Mouse (Mus musculus) left cerebral cortex, adult 2 months (tissue): ENCODE data around the gene Immp2l. TPM values are rescaled to one million over a fixed set of nuclear protein-coding genes. Genes with fewer than 3 reads are reported as not detected.
A peak's percentile ranks its signal among the peaks of the same experiment; 100 is the strongest.

Experiments used
- DNase-seq, 2 experiments: peaks; one replicate each; pipeline ENCODE4 v3.0.0; 2021 to 2022; ENCODE audit warnings: low spot score in 2 of 2, mixed read lengths in 1 of 2; ENCODE audit errors: extremely low spot score in 1 of 2
- H3K27ac ChIP-seq: fragments of 200-600 bp; 2 replicates; pipeline ENCODE4 v1.8.1; 2022
- H3K4me3 ChIP-seq: fragments of 200-600 bp; 2 replicates; pipeline ENCODE4 v1.8.1; 2022
- CTCF ChIP-seq: fragments of 200-600 bp; IDR thresholded peaks from 2 replicates; pipeline ENCODE4 v1.8.1; 2022; ENCODE audit warnings: antibody characterized with exemption, mild to moderate bottlenecking, moderate library complexity
- intact Hi-C: fragments of 180-260 bp; cut with DNase I; formaldehyde crosslinking; loops from one replicate; pipeline ENCODE4 v1.15.1; 2025
- total RNA-seq, 2 experiments: library from RNA; stranded (reverse); gene quantifications; 2 replicates each; pipeline ENCODE4 v1.2.3; 2021

The Immp2l gene
- total RNA-seq, 2 experiments from 2014 or later = 5.4 to 7.9 TPM

DNA sequence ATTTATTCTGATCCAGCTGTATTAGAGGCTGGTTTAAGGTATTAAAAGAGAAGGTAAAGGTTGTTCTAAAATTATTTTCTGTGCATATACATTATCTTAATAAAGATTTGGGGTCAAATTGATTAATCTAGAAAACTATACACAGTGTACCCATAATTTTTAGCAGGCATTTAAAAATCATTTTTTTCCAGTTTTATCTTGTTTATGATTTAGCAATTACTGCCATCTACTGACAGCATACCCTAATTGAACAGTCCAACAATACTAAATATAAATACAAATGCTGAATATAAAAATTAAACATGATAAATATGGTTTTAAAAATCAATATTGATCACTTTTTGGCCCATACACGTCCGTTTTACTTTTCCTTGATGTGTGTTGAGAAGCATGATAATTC, 850.1 kb downstream of the Immp2l start:
- Histone ChIP-seq H3K4me3 (no peak overlapping the region), H3K27ac (no peak overlapping the region)
- intact Hi-C loops = loop anchor here (10.0 kb wide), 2 partner anchors 389 to 1029 kb away; partner anchors contain the start of gene Lrrn3
- TF ChIP-seq CTCF = peak; percentile 32
- DNase-seq = no peak

DNA sequence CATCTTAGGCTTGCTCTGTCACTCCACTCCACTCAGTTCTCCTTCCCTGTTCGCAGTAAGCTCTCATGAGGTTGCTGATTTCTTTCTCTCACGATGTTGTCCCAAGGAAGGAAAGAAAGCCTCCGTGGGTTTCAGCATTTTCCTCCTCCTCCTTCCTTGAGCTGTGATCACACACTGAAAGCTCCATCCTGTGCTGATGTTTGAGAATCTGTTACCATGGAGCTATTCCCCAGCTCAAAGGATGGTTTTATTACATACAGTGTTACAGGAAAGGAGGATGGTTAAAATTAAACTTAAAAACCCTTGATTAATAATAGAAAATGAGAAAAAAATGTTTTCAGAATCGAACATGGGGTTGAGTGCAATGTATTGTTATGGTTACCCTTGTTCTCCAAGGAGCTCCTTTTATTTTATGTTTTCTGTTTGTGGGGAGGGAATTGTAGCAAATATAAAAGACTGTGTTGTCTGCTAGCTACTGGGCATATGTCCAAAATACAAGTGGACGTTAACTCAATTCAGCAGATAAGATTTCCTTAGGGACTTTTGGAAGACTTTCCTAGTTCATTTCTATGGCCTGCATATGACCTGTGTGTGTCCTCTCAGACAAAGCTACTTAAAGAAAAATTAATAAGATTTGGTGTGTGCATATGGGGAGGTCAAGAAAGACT, 853.5 kb downstream of the Immp2l start:
- DNase-seq = peak; percentile 18 to 27
- no peak overlapping the region for H3K4me3 ChIP-seq
- intact Hi-C loops = loop anchor here (10.0 kb wide), 2 partner anchors 393 to 1033 kb away; partner anchors contain the start of gene Lrrn3
- peak overlapping the region; percentile 33; the same call in 1 of the 2 replicates for H3K27ac ChIP-seq
- no peak for TF ChIP-seq CTCF

GRCm38 (mm10) chr12:41878493-41878892, 854.6 kb downstream of the Immp2l start:
- no peak for DNase-seq
- no peak for TF ChIP-seq CTCF
- intact Hi-C loops = loop anchor here (10.0 kb wide), 2 partner anchors 394 to 1034 kb away; partner anchors contain the start of gene Lrrn3
- no peak overlapping the region for H3K27ac ChIP-seq
- H3K4me3 ChIP-seq = no peak overlapping the region

DNA sequence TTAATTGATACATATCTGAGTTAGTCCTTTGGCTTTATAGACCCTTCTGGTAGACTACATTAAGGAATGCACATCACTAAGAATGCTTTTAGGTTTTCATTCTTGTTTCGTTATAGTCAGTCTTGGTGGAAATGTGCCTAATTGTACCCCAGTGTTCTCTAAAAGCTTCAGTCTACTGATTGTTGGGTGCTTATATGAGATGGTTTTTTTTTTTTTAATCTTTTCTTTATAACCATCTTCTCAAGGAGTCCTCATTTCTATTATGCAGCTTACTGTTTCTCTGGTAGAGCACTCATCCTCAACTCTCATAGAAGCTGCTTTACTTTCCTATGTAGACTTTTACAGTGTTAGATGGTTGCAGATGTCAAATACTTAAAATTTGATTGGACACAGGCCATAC, 855.1 kb downstream of the Immp2l start:
- intact Hi-C loops = loop anchor here (10.0 kb wide), 2 partner anchors 394 to 1034 kb away; partner anchors contain the start of gene Lrrn3
- no peak overlapping the region for H3K4me3 ChIP-seq
- no peak overlapping the region for H3K27ac ChIP-seq
- no peak for DNase-seq
- TF ChIP-seq CTCF = no peak

DNA sequence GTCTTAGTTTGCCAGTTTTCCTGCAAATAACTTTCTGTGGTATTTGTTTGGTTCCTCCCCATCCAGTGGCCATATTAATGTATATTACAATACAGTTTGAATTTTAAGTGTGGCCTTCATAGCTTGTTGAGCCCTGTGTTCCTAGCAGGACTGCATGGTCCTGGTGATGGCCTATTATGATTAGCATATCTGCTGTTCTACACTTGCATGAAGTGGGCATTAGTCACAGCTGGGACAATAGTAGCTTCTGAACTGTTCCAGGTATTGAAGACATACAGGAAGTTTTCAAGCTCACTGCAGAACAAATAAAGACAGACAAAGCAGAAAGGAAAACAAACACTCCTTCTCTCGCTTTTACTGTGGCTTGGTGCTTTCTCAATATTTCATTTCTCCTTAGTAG, 855.5 kb downstream of the Immp2l start:
- no peak overlapping the region for H3K4me3 ChIP-seq
- H3K27ac ChIP-seq = no peak overlapping the region
- intact Hi-C loops = loop anchor here (10.0 kb wide), 2 partner anchors 395 to 1035 kb away; partner anchors contain the start of gene Lrrn3
- no peak for DNase-seq
- no peak for TF ChIP-seq CTCF

DNA sequence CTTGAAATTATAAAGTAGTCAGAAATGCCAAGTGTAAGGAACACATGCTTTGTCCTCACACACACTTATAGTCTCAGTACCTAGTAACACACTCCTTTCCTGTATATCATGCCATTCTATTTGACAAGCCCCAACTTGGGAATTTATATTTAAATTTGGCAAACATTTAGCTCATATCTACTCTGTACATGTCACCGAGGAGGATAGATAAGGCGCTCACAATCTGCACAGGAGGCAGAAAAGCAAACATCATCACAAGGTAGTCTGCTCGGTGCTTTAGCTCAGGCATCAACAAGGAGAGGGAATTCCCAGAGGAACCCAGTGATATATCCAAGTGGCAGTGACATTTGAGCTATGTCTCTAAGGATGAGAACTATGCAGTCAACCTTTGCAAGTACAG, 856.9 kb downstream of the Immp2l start:
- intact Hi-C loops = no loop called here
- H3K27ac ChIP-seq = no peak overlapping the region
- DNase-seq = no peak
- H3K4me3 ChIP-seq = no peak overlapping the region
- no peak for TF ChIP-seq CTCF

DNA sequence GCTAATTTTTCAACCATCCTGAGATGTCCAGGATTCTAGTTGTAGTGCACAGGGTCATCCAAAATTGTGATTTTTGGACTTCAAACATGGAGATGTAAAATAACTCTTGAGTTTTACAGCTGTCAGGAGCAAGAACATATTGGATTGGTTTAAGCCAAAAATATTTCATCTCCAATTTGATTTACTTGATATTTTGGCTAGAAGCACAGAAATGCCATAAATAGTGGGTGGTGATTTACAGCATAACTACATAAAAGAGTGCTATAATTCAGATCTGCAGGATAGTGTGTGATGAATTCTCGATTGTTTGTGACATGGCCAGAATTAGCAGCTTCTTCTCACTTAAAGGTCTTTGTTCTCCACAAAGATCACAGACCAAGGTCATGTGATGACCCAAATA, 884.1 kb downstream of the Immp2l start:
- TF ChIP-seq CTCF = no peak
- no peak for DNase-seq
- Histone ChIP-seq H3K4me3 (no peak overlapping the region), H3K27ac (no peak overlapping the region)
- intact Hi-C loops = no loop called here

DNA sequence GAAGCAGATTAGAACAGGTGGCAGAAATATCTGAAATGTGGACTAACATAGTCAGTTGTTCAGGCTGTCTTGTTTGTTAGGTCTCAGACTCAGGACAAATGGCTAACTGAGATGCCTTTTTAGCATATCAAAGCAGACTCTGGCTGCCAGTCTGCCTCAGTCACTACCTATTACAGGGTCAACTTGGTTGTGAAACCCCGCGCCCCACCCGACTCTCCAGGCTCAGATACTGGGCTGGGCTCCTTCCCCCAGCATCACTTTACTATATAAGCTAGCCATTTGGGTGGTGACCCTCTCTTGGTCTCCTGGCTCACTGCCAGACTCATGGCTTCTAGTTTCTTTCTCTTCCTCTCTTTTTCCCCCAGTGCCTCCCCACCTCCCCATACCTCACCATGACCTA, 887.7 kb downstream of the Immp2l start:
- H3K4me3 ChIP-seq = no peak overlapping the region
- DNase-seq = no peak
- intact Hi-C loops = loop anchor here (2.0 kb wide), 1 partner anchor 15 kb away; no protein-coding TSS in a partner anchor
- H3K27ac ChIP-seq = no peak overlapping the region
- TF ChIP-seq CTCF = no peak

DNA sequence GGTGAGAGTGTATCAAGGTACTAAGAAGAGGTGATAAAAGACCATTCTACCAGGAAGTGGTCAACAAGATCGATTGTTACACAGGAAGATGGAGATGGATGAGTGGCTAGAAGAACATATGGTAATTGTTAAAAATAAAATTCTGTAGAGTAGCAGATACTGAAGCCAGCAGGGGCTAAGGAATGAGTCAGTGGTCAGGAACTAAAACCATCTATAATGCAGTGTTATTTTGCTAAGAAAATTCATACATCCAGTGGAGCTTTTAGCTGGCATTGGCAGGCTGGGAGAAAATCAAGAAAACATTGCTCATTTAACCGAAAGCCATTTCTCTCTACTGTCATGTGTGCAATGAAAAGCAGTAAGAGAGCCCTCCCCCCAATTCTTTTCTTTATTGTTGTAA, 913.9 kb downstream of the Immp2l start:
- intact Hi-C loops = no loop called here
- no peak for DNase-seq
- H3K27ac ChIP-seq = no peak overlapping the region
- TF ChIP-seq CTCF = no peak
- no peak overlapping the region for H3K4me3 ChIP-seq

DNA sequence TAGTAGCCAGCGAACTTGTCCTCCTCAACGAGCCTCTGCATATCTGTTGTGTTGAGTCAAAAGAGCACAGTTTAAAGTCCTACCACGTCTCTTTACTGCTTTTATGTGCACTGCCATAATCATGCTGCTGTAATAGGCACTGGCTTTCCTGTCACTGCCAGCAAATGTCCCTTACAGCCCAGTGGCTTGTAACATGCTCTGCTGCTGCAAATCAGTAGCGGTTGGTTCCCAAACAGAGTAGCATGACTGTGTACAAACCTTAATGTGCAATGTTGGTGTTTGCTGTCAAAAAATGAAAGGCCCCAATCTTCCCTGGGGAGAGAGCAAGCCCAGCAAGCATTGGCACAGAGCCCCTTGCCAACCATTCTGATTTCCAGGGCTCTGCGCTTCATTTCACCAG, 918.0 kb downstream of the Immp2l start:
- intact Hi-C loops = no loop called here
- TF ChIP-seq CTCF = no peak
- H3K4me3 ChIP-seq = no peak overlapping the region
- no peak overlapping the region for H3K27ac ChIP-seq
- no peak for DNase-seq

DNA sequence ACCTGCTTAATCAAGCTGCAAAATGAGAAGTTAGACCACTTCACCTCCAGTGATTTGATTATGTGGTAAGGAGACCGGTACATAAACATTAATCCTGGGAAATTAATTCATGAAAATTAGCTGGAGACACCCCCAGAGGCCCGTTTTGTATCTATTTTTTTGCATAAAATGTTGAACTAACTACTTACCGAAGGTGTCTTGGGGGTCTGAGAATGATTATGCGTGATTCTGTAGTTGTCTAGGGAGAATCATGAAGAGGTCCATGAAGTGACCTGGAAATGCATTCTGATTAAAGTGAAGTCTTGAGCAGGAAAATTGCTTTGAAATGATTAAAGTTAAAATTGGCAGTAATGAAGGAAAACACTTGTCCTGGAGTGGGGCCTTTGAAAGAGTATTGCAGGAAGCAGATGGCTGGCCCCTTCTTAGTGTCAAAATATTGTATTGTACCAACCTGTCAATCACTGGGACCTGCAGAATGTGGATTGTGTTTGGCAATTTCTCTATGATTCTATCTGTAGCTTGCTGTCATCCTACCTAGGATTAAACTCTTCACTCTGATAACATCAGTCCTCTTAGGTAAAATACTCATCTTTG, 920.3 kb downstream of the Immp2l start:
- no peak for TF ChIP-seq CTCF
- intact Hi-C loops = no loop called here
- H3K27ac ChIP-seq = no peak overlapping the region
- no peak overlapping the region for H3K4me3 ChIP-seq
- no peak for DNase-seq

GRCm38 (mm10) chr12:41946536-41946935, 922.6 kb downstream of the Immp2l start:
- Histone ChIP-seq H3K27ac (no peak overlapping the region), H3K4me3 (no peak overlapping the region)
- no peak for TF ChIP-seq CTCF
- DNase-seq = no peak
- intact Hi-C loops = no loop called here

DNA sequence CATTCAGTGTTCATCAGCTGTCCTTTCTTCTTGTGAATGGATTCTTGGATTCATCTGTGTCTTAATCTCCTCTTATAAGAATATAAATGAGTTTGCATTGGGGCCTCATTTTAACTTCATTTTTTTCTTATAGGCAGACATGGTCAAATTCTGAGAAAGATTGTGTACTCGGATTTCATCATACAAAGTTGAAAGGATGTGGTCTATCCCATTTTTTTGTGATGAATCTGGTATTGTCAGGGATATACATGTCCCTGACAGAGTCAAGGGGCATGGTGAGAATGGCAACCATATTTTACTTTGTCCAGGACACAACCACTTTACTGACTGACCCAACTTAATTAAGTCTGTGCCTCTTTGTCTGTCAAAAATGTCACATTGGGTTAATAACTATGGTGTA, 925.5 kb downstream of the Immp2l start:
- intact Hi-C loops = no loop called here
- 0 out of 2 replicates have a peak overlapping the region, but pooled peaks have one; percentile 17 for H3K27ac ChIP-seq
- H3K4me3 ChIP-seq = no peak overlapping the region
- no peak for DNase-seq
- TF ChIP-seq CTCF = no peak
